Mouse (Mus musculus): ENCODE measurements around the gene Myl12a.

DNA sequence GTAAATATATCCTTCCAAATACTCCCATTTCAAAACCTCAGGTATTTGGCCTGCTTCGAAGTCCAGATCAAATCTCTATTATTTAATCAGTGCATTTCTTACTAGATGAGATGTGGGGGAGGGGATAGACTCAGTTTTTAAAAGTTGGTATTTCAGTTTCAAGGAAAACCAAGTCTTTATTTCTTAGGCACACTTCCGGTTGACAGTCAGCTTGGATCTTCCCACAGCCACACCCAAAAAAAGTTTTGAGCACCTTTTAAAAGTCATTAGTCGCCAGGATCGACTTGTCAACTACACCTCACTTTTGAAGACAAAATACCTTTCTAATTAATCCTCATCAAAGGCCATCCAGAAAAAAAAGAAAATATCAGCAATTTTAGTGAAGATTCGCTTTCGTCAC, 1.6 kb downstream of the Myl12a start:
- TF ChIP-seq CTCF (conservative IDR thresholded peaks at IDR 0.05; ENCODE audit: low read length), result no peak
- no peak for TF ChIP-seq POU5F1 (IDR thresholded peaks at IDR 0.05; ENCODE audit: borderline replicate concordance, low read length)

All from E14TG2a.4 (cell line).